Mouse (Mus musculus): ENCODE data around the gene Mfsd7a. TPM values are rescaled to one million over a fixed set of nuclear protein-coding genes. Genes with fewer than 3 reads are reported as not detected.

Mfsd7a gene
- polyA plus RNA-seq, 1 experiment from 2014 or later: 0.08 TPM

GRCm38 (mm10) chr5:108462446-108462845, 13.8 kb upstream of the Mfsd7a start:
- H3K4me3 ChIP-seq (replicated peaks; ENCODE audit: low read length): peak overlapping the region; percentile 83
- ATAC-seq (ENCODE audit: low FRiP score) (no peak), DNase-seq (ENCODE audit: low spot score) (no peak)
- H3K9ac ChIP-seq: peak overlapping the region; percentile 97
- H3K36me3 ChIP-seq (replicated peaks; ENCODE audit: control insufficient read depth, insufficient read depth): no peaks in the 10 kb centered on the region
- H3K4me1 ChIP-seq (replicated peaks; ENCODE audit: control insufficient read depth, insufficient read depth, low read length): peaks cover 32% of the 10 kb centered on the region
- no peak overlapping the region; the same call in 1 of the 2 replicates for H3K27ac ChIP-seq
- WGBS: 48% methylated on average over 4 of the region's 4 CpGs
- H3K4me2 ChIP-seq (replicated peaks): peak overlapping the region; percentile 95
- H3K27me3 ChIP-seq (ENCODE audit: control insufficient read depth, insufficient read depth, low read length): peaks cover 13% of the 10 kb centered on the region
- H3K9me3 ChIP-seq (ENCODE audit: control insufficient read depth, low read length): no peaks in the 10 kb centered on the region

GRCm38 (mm10) chr5:108461082-108462065, 12.7 kb upstream of the Mfsd7a start, which contains the start of gene Pcgf3:
Gene Pcgf3 (plus strand): TSS chr5:108461232.
- H3K4me2 ChIP-seq (replicated peaks): peak within 1 kb of the TSS; percentile 95
- H3K27ac ChIP-seq: peak within 1 kb of the TSS; percentile 82
- DNase-seq (ENCODE audit: low spot score) (peak; percentile 97), ATAC-seq (ENCODE audit: low FRiP score) (peak; percentile 96)
- no peaks in the 10 kb centered on the region for H3K36me3 ChIP-seq (replicated peaks; ENCODE audit: control insufficient read depth, insufficient read depth)
- peaks cover 32% of the 10 kb centered on the region for H3K4me1 ChIP-seq (replicated peaks; ENCODE audit: control insufficient read depth, insufficient read depth, low read length)
- H3K9ac ChIP-seq: peak within 1 kb of the TSS; percentile 97
- peaks cover 13% of the 10 kb centered on the region for H3K27me3 ChIP-seq (ENCODE audit: control insufficient read depth, insufficient read depth, low read length)
- no peaks in the 10 kb centered on the region for H3K9me3 ChIP-seq (ENCODE audit: control insufficient read depth, low read length)
- under 1% methylated on average over 61 of the region's 62 CpGs for WGBS
- H3K4me3 ChIP-seq (replicated peaks; ENCODE audit: low read length): peak within 1 kb of the TSS; percentile 83

DNA sequence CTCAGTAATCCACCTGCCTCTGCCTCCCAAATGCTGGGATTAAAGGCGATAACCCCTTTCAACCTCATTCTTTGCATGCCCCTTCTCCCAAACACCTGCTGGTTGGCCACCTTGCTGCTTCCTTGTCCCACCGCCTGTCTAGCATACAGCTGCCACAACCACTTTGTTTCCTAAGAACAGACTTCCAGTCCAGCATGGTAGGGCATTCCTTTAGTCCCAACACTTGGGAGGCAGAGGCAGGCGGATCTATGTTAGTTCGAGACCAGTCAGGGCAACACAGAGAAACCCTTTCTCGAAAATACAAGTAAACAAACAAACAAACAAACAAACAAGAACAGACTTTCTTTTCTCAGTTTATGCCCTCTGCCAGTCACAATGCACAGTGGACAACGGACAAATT, 11.8 kb upstream of the Mfsd7a start:
- Histone ChIP-seq H3K4me1 (replicated peaks; ENCODE audit: control insufficient read depth, insufficient read depth, low read length) (peaks cover 28% of the 10 kb centered on the region), H3K27ac (no peak overlapping the region), H3K36me3 (replicated peaks; ENCODE audit: control insufficient read depth, insufficient read depth) (no peaks in the 10 kb centered on the region), H3K9me3 (ENCODE audit: control insufficient read depth, low read length) (no peaks in the 10 kb centered on the region), H3K4me3 (replicated peaks; ENCODE audit: low read length) (peak overlapping the region; percentile 83), H3K4me2 (replicated peaks) (peak overlapping the region; percentile 95), H3K9ac (peak overlapping the region; percentile 46), H3K27me3 (ENCODE audit: control insufficient read depth, insufficient read depth, low read length) (peaks cover 13% of the 10 kb centered on the region)
- WGBS: 43% methylated on average over 6 of the region's 6 CpGs
- ATAC-seq (ENCODE audit: low FRiP score) (no peak), DNase-seq (ENCODE audit: low spot score) (no peak)

- peaks cover 18% of the 10 kb centered on the region for H3K4me1 ChIP-seq (replicated peaks; ENCODE audit: control insufficient read depth, insufficient read depth, low read length)
- no peak overlapping the region for H3K4me3 ChIP-seq (replicated peaks; ENCODE audit: low read length)
- H3K36me3 ChIP-seq (replicated peaks; ENCODE audit: control insufficient read depth, insufficient read depth): no peaks in the 10 kb centered on the region
- ATAC-seq (ENCODE audit: low FRiP score) (no peak), DNase-seq (ENCODE audit: low spot score) (no peak)
- H3K9ac ChIP-seq: no peak overlapping the region
- H3K4me2 ChIP-seq (replicated peaks): no peak overlapping the region
- 72% methylated on average over 2 of the region's 2 CpGs for WGBS
- H3K27ac ChIP-seq: no peak overlapping the region
- H3K9me3 ChIP-seq (ENCODE audit: control insufficient read depth, low read length): no peaks in the 10 kb centered on the region
- peaks cover 13% of the 10 kb centered on the region for H3K27me3 ChIP-seq (ENCODE audit: control insufficient read depth, insufficient read depth, low read length)
These were observed 10.0 kb upstream of the Mfsd7a start for GRCm38 (mm10) chr5:108458706-108459105.

DNA sequence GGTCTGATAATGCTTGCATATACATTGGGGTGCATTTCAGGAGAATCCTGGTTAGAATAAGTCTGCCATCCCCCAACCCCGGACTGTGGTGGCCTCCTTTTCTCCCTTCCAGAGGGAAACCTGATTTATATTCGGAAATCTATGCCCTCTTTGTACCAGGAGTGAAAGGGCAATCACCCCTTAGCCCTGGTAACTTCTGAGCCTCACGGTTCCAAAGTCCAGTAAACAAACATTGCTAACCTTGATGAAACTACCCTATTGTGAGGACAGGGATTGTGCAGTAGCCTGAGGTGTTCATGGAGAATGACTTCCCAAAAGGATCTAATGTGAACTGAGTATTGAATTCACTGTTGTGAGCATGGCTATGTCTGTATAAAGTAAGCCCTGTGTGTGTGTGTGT, 5.4 kb upstream of the Mfsd7a start:
- Histone ChIP-seq H3K36me3 (replicated peaks; ENCODE audit: control insufficient read depth, insufficient read depth) (no peaks in the 10 kb centered on the region), H3K4me3 (replicated peaks; ENCODE audit: low read length) (no peak overlapping the region), H3K27me3 (ENCODE audit: control insufficient read depth, insufficient read depth, low read length) (peaks cover 12% of the 10 kb centered on the region; the same call in 1 of the 2 replicates), H3K27ac (no peak overlapping the region), H3K9me3 (ENCODE audit: control insufficient read depth, low read length) (no peaks in the 10 kb centered on the region), H3K4me2 (replicated peaks) (no peak overlapping the region), H3K4me1 (replicated peaks; ENCODE audit: control insufficient read depth, insufficient read depth, low read length) (no peaks in the 10 kb centered on the region), H3K9ac (no peak overlapping the region)
- DNase-seq (ENCODE audit: low spot score) (no peak), ATAC-seq (ENCODE audit: low FRiP score) (no peak)
- WGBS: 35% methylated on average over 3 of the region's 3 CpGs

- H3K4me2 ChIP-seq (replicated peaks): no peak overlapping the region
- no peak overlapping the region for H3K4me3 ChIP-seq (replicated peaks; ENCODE audit: low read length)
- no peak overlapping the region for H3K27ac ChIP-seq
- H3K4me1 ChIP-seq (replicated peaks; ENCODE audit: control insufficient read depth, insufficient read depth, low read length): no peaks in the 10 kb centered on the region
- H3K9ac ChIP-seq: no peak overlapping the region
- H3K36me3 ChIP-seq (replicated peaks; ENCODE audit: control insufficient read depth, insufficient read depth): no peaks in the 10 kb centered on the region
- no peaks in the 10 kb centered on the region for H3K9me3 ChIP-seq (ENCODE audit: control insufficient read depth, low read length)
- no peak for DNase-seq (ENCODE audit: low spot score)
- H3K27me3 ChIP-seq (ENCODE audit: control insufficient read depth, insufficient read depth, low read length): peaks cover 12% of the 10 kb centered on the region; the same call in 1 of the 2 replicates
- ATAC-seq (ENCODE audit: low FRiP score): no peak
- 83% methylated on average over 1 of the region's 1 CpGs for WGBS
These were observed 3.7 kb upstream of the Mfsd7a start for GRCm38 (mm10) chr5:108452422-108452821.

DNA sequence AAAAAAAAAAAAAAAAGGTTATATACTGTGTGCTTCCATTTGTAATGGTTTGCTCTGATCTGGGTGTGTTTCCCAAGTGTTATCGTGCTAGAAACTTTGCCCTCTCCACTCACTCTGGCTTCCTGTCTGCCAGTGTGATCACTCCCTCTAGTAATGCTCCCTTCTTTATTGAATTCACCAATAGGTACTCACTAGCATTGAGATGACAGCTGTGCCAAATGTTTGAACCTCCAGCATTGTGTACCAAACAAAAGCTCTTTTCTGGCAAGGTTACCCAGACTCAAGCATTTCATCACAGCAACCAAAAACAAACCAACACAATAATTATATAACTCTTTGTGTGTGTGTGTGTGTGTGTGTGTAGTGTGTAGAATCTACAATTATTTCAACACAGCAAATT, 2.9 kb upstream of the Mfsd7a start:
- Histone ChIP-seq H3K4me1 (replicated peaks; ENCODE audit: control insufficient read depth, insufficient read depth, low read length) (no peaks in the 10 kb centered on the region), H3K4me3 (replicated peaks; ENCODE audit: low read length) (no peak overlapping the region), H3K4me2 (replicated peaks) (no peak overlapping the region), H3K27ac (no peak overlapping the region), H3K9ac (no peak overlapping the region), H3K9me3 (ENCODE audit: control insufficient read depth, low read length) (no peaks in the 10 kb centered on the region), H3K27me3 (ENCODE audit: control insufficient read depth, insufficient read depth, low read length) (peaks cover 12% of the 10 kb centered on the region; the same call in 1 of the 2 replicates), H3K36me3 (replicated peaks; ENCODE audit: control insufficient read depth, insufficient read depth) (no peaks in the 10 kb centered on the region)
- 92% methylated on average over 1 of the region's 1 CpGs for WGBS
- no peak for ATAC-seq (ENCODE audit: low FRiP score)
- DNase-seq (ENCODE audit: low spot score): no peak

GRCm38 (mm10) chr5:108450837-108451540, 2.3 kb upstream of the Mfsd7a start:
- Histone ChIP-seq H3K36me3 (replicated peaks; ENCODE audit: control insufficient read depth, insufficient read depth) (no peaks in the 10 kb centered on the region), H3K9me3 (ENCODE audit: control insufficient read depth, low read length) (no peaks in the 10 kb centered on the region), H3K4me3 (replicated peaks; ENCODE audit: low read length) (no peak overlapping the region), H3K4me1 (replicated peaks; ENCODE audit: control insufficient read depth, insufficient read depth, low read length) (no peaks in the 10 kb centered on the region), H3K9ac (no peak overlapping the region), H3K27me3 (ENCODE audit: control insufficient read depth, insufficient read depth, low read length) (peaks cover 12% of the 10 kb centered on the region; the same call in 1 of the 2 replicates), H3K4me2 (replicated peaks) (no peak overlapping the region), H3K27ac (no peak overlapping the region)
- ATAC-seq (ENCODE audit: low FRiP score): no peak
- WGBS: 82% methylated on average over 8 of the region's 8 CpGs
- DNase-seq (ENCODE audit: low spot score): no peak

GRCm38 (mm10) chr5:108447857-108448256, 834 bp downstream of the Mfsd7a start:
- no peak overlapping the region for H3K27ac ChIP-seq
- DNase-seq (ENCODE audit: low spot score) (no peak), ATAC-seq (ENCODE audit: low FRiP score) (no peak)
- no peaks in the 10 kb centered on the region for H3K36me3 ChIP-seq (replicated peaks; ENCODE audit: control insufficient read depth, insufficient read depth)
- peaks cover 12% of the 10 kb centered on the region; the same call in 1 of the 2 replicates for H3K27me3 ChIP-seq (ENCODE audit: control insufficient read depth, insufficient read depth, low read length)
- H3K4me1 ChIP-seq (replicated peaks; ENCODE audit: control insufficient read depth, insufficient read depth, low read length): no peaks in the 10 kb centered on the region
- no peak overlapping the region for H3K4me2 ChIP-seq (replicated peaks)
- 80% methylated on average over 7 of the region's 7 CpGs for WGBS
- H3K9ac ChIP-seq: no peak overlapping the region
- no peaks in the 10 kb centered on the region for H3K9me3 ChIP-seq (ENCODE audit: control insufficient read depth, low read length)
- H3K4me3 ChIP-seq (replicated peaks; ENCODE audit: low read length): no peak overlapping the region

Measured in hindbrain, embryonic 14.5 days (tissue).